Mouse (Mus musculus) megakaryocyte progenitor cell, adult 5-6 weeks (primary cell): Measurements from ENCODE around the gene 1700028J19Rik. TPM values are rescaled to one million over a fixed set of nuclear protein-coding genes. Genes with fewer than 3 reads are reported as not detected.

Source experiments
- total RNA-seq, 2 experiments: library from RNA; stranded (forward) in 1 of 2; stranded (reverse) in 1 of 2; fragments of 157-497, 149-512 nt in 1 of 2; fragments of 200-1000 nt in 1 of 2; gene quantifications; 2 replicates each; pipeline versions ENCODE4 v1.2.3 to v1.2.4; 2015 to 2017

1700028J19Rik gene
- total RNA-seq, 2 experiments from 2014 or later, result 0.37 to 1.8 TPM

Other genes with a start within 250 kb of the 1700028J19Rik start
- gene Klk1b26, start 234.5 kb downstream of the 1700028J19Rik start, total RNA-seq (2015), result not detected in 2 replicates
- gene Klk1b26, start 234.5 kb downstream of the 1700028J19Rik start, total RNA-seq (2017), result not detected in 2 replicates
- gene Klk1b27, start 194.4 kb downstream of the 1700028J19Rik start, total RNA-seq (2015), result not detected in 2 replicates
- gene Klk1b27, start 194.4 kb downstream of the 1700028J19Rik start, total RNA-seq (2017), result not detected in 2 replicates
- not detected in 2 replicates for gene Klk1b21, start 144.4 kb downstream of the 1700028J19Rik start, total RNA-seq (2015)
- not detected in 2 replicates for gene Klk1b21, start 144.4 kb downstream of the 1700028J19Rik start, total RNA-seq (2017)
- gene Klk1b22, start 134.0 kb downstream of the 1700028J19Rik start, total RNA-seq (2015), result not detected in 2 replicates
- gene Klk1b22, start 134.0 kb downstream of the 1700028J19Rik start, total RNA-seq (2017), result not detected in 2 replicates
- gene Klk1b16, start 109.9 kb downstream of the 1700028J19Rik start, total RNA-seq (2015), result not detected in 2 replicates
- gene Klk1b16, start 109.9 kb downstream of the 1700028J19Rik start, total RNA-seq (2017), result not detected in 2 replicates
- not detected in 2 replicates for gene Klk1b24, start 58.5 kb downstream of the 1700028J19Rik start, total RNA-seq (2015)
- gene Klk1b24, start 58.5 kb downstream of the 1700028J19Rik start, total RNA-seq (2017), result not detected in 2 replicates
- not detected in 2 replicates for gene Klk1b3, start 48.5 kb downstream of the 1700028J19Rik start, total RNA-seq (2015)
- gene Klk1b3, start 48.5 kb downstream of the 1700028J19Rik start, total RNA-seq (2017), result not detected in 2 replicates
- gene Klk1b4, start 39.3 kb downstream of the 1700028J19Rik start, total RNA-seq (2015), result not detected in 2 replicates
- gene Klk1b4, start 39.3 kb downstream of the 1700028J19Rik start, total RNA-seq (2017), result not detected in 2 replicates
- gene Klk1b5, start 30.8 kb downstream of the 1700028J19Rik start, total RNA-seq (2015), result not detected in 2 replicates
- gene Klk1b5, start 30.8 kb downstream of the 1700028J19Rik start, total RNA-seq (2017), result not detected in 2 replicates
- gene Klk1, start 21.3 kb downstream of the 1700028J19Rik start, total RNA-seq (2015), result not detected in 2 replicates
- gene Klk1, start 21.3 kb downstream of the 1700028J19Rik start, total RNA-seq (2017), result not detected in 2 replicates
- not detected in 2 replicates for gene Gm36864, start 10.5 kb downstream of the 1700028J19Rik start, total RNA-seq (2015)
- not detected in 2 replicates for gene Gm36864, start 10.5 kb downstream of the 1700028J19Rik start, total RNA-seq (2017)
- gene 2410002F23Rik, start within 50 bp of the 1700028J19Rik start, total RNA-seq (2015), result 54.0 and 60.6 TPM in 2 replicates
- gene 2410002F23Rik, start within 50 bp of the 1700028J19Rik start, total RNA-seq (2017), result 71.7 and 74.6 TPM in 2 replicates
- not detected in 2 replicates for gene Acp4, start 10.7 kb upstream of the 1700028J19Rik start, total RNA-seq (2015)
- 0.04 TPM in 1 of 2 replicates, not detected in the other for gene Acp4, start 10.7 kb upstream of the 1700028J19Rik start, total RNA-seq (2017)
- gene Gm15517, start 14.8 kb upstream of the 1700028J19Rik start, total RNA-seq (2015), result not detected in 2 replicates
- gene Gm15517, start 14.8 kb upstream of the 1700028J19Rik start, total RNA-seq (2017), result not detected in 2 replicates
- gene Clec11a, start 60.2 kb upstream of the 1700028J19Rik start, total RNA-seq (2015), result 4.1 TPM in 2 replicates
- gene Clec11a, start 60.2 kb upstream of the 1700028J19Rik start, total RNA-seq (2017), result 4.2 and 4.4 TPM in 2 replicates
- gene Shank1, start 63.6 kb upstream of the 1700028J19Rik start, total RNA-seq (2015), result 0.05 and 0.49 TPM in 2 replicates
- gene Shank1, start 63.6 kb upstream of the 1700028J19Rik start, total RNA-seq (2017), result not detected in 2 replicates
- 0.22 and 0.24 TPM in 2 replicates for gene Syt3, start 137.4 kb upstream of the 1700028J19Rik start, total RNA-seq (2015)
- gene Syt3, start 137.4 kb upstream of the 1700028J19Rik start, total RNA-seq (2017), result 0.12 and 0.14 TPM in 2 replicates
- gene 1700008O03Rik, start 139.1 kb upstream of the 1700028J19Rik start, total RNA-seq (2015), result 0.44 and 1.5 TPM in 2 replicates
- 1.8 and 2.2 TPM in 2 replicates for gene 1700008O03Rik, start 139.1 kb upstream of the 1700028J19Rik start, total RNA-seq (2017)
- not detected in 2 replicates for gene Lrrc4b, start 182.3 kb upstream of the 1700028J19Rik start, total RNA-seq (2015)
- gene Lrrc4b, start 182.3 kb upstream of the 1700028J19Rik start, total RNA-seq (2017), result not detected in 2 replicates
- not detected in 2 replicates for gene Aspdh, start 218.7 kb upstream of the 1700028J19Rik start, total RNA-seq (2015)
- not detected in 2 replicates for gene Aspdh, start 218.7 kb upstream of the 1700028J19Rik start, total RNA-seq (2017)
- gene Josd2, start 221.3 kb upstream of the 1700028J19Rik start, total RNA-seq (2015), result 27.5 and 35.2 TPM in 2 replicates
- 17.4 and 22.6 TPM in 2 replicates for gene Josd2, start 221.3 kb upstream of the 1700028J19Rik start, total RNA-seq (2017)
- 60.6 and 62.7 TPM in 2 replicates for gene Emc10, start 249.8 kb upstream of the 1700028J19Rik start, total RNA-seq (2015)
- gene Emc10, start 249.8 kb upstream of the 1700028J19Rik start, total RNA-seq (2017), result 30.4 and 38.3 TPM in 2 replicates
- gene Fam71e1, start 249.9 kb upstream of the 1700028J19Rik start, total RNA-seq (2015), result 1.2 and 2.5 TPM in 2 replicates
- 0.30 and 1.7 TPM in 2 replicates for gene Fam71e1, start 249.9 kb upstream of the 1700028J19Rik start, total RNA-seq (2017)